Mouse (Mus musculus) liver, adult 2 months (tissue): Measurements from ENCODE around the gene Igbp1b. TPM values are rescaled to one million over a fixed set of nuclear protein-coding genes. Genes with fewer than 3 reads are reported as not detected.

Experiments used
- DNase-seq: peaks from one replicate; pipeline ENCODE4 v3.0.0-alpha.2; 2011; ENCODE audit warnings: low read depth, low spot score; ENCODE audit errors: extremely low read depth
- H3K27ac ChIP-seq: fragments of 200-500 bp; replicated peaks from 2 replicates; pipeline ENCODE4 v1.5.1; 2012; ENCODE audit warnings: low read depth, mild to moderate bottlenecking, control low read depth, inconsistent platforms, low read length; ENCODE audit not compliant: insufficient read depth
- H3K27me3 ChIP-seq: fragments of 200-500 bp; 2 replicates; pipeline ENCODE4 v1.6.1; 2012; ENCODE audit warnings: mild to moderate bottlenecking, moderate library complexity, low read length, inconsistent platforms; ENCODE audit not compliant: control insufficient read depth, insufficient read depth
- H3K36me3 ChIP-seq: fragments of 200-500 bp; 2 replicates; pipeline ENCODE4 v1.6.1; 2012; ENCODE audit warnings: low read length, inconsistent platforms; ENCODE audit not compliant: control insufficient read depth, insufficient read depth
- H3K4me1 ChIP-seq: fragments of 200-500 bp; 2 replicates; pipeline ENCODE4 v1.6.1; 2011; ENCODE audit warnings: low read length; ENCODE audit not compliant: control insufficient read depth, insufficient read depth
- H3K4me3 ChIP-seq: fragments of 200-500 bp; 2 replicates; pipeline ENCODE4 v1.5.1; 2011; ENCODE audit warnings: low read depth, mild to moderate bottlenecking, control low read depth, low read length, moderate library complexity; ENCODE audit not compliant: insufficient read depth
- H3K79me2 ChIP-seq: fragments of 200-500 bp; 2 replicates; pipeline ENCODE4 v1.6.1; 2012; ENCODE audit warnings: inconsistent platforms, mild to moderate bottlenecking, low read length, moderate library complexity; ENCODE audit not compliant: control insufficient read depth, insufficient read depth
- H3K9ac ChIP-seq: fragments of 200-500 bp; 2 replicates; pipeline ENCODE4 v1.6.1; 2012; ENCODE audit warnings: low read depth, mild to moderate bottlenecking, control low read depth, inconsistent platforms, low read length
- CTCF ChIP-seq: fragments of 200-500 bp; IDR thresholded peaks from 2 replicates; pipeline ENCODE4 v1.5.1; 2011; ENCODE audit warnings: low read depth, low read length, control low read depth
- POLR2A ChIP-seq: fragments of 200-500 bp; IDR thresholded peaks from 2 replicates; pipeline ENCODE4 v1.6.1; 2011; ENCODE audit warnings: low read length, control low read depth; ENCODE audit not compliant: insufficient read depth; ENCODE audit errors: extremely low read depth
- WGBS: fragments of 180-500 bp; shearing (Covaris S2); methylation state at CpG from one replicate; pipeline ENCODE4 v1.1.7; 2018; 5-methylcytosine and 5-hydroxymethylcytosine counted together
- polyA plus RNA-seq: library from polyadenylated mRNA; depleted of rRNA; stranded (reverse); fragments of >200 nt; gene quantifications from 2 replicates; pipeline ENCODE4 v1.2.3, GENCODE M21; 2012; rRNA removed
- total RNA-seq: library from RNA; depleted of rRNA; stranded (reverse); fragments of >200 nt; gene quantifications from 2 replicates; pipeline ENCODE4 v1.2.3, GENCODE M21; 2014; rRNA removed

Igbp1b gene
- total and polyA plus RNA-seq, 2 experiments, result not detected

GRCm38 (mm10) chr6:138618396-138618795 lies 39.9 kb downstream of the Igbp1b start:
- 88% methylated on average over 3 of the region's 3 CpGs for WGBS
- DNase-seq, result no peak
- Histone ChIP-seq H3K27me3 (no peaks in the 10 kb centered on the region), H3K27ac (no peak overlapping the region), H3K79me2 (no peaks in the 10 kb centered on the region), H3K9ac (no peak overlapping the region), H3K36me3 (no peaks in the 10 kb centered on the region), H3K4me1 (no peaks in the 10 kb centered on the region), H3K4me3 (no peak overlapping the region)
- TF ChIP-seq CTCF (no peak), POLR2A (no peak)

Other genes starting within 250 kb of the Igbp1b start
- gene Lmo3, start 76.6 kb downstream of the Igbp1b start, total RNA-seq, result not detected in 2 replicates
- gene Lmo3, start 76.6 kb downstream of the Igbp1b start, polyA plus RNA-seq, result not detected in 2 replicates